Mouse (Mus musculus) heart, embryonic 14.5 days (tissue): ENCODE data around the gene Emid1. TPM values are rescaled to one million over a fixed set of nuclear protein-coding genes. Genes with fewer than 3 reads are reported as not detected.

Experiments
- ATAC-seq: fragments of 200-750 bp; cut with Nextera tagmentation; 2 replicates; pipeline ENCODE4 v1.8.0; 2017; ENCODE audit warnings: low read depth, moderate TSS enrichment; ENCODE audit not compliant: insufficient number of reproducible peaks, insufficient read depth, low FRiP score
- H3K27ac ChIP-seq, 2 experiments: fragments of 200-500 bp in 1 of 2; fragments of 300-500 bp in 1 of 2; sonication (generic) in 1 of 2; replicated peaks in 1 of 2; 2 replicates each; pipeline ENCODE4 v1.5.1; 2012 to 2014; ENCODE audit warnings: low read depth in 2 of 2, low read length in 2 of 2, control low read depth in 1 of 2, mild to moderate bottlenecking in 1 of 2, mixed read lengths in 1 of 2; ENCODE audit not compliant: control insufficient read depth in 1 of 2, insufficient read depth in 1 of 2
- H3K27me3 ChIP-seq: fragments of 300-500 bp; sonication (generic); 2 replicates; pipeline ENCODE4 v1.6.1; 2014; ENCODE audit warnings: mild to moderate bottlenecking, low read length, control low read depth; ENCODE audit not compliant: control insufficient read depth, insufficient read depth
- H3K36me3 ChIP-seq: fragments of 300-500 bp; sonication (generic); 2 replicates; pipeline ENCODE4 v1.6.1; 2014; ENCODE audit warnings: mild to moderate bottlenecking, control low read depth, low read length, mixed read lengths; ENCODE audit not compliant: control insufficient read depth, insufficient read depth
- H3K4me1 ChIP-seq, 2 experiments: fragments of 200-500 bp in 1 of 2; fragments of 300-500 bp in 1 of 2; sonication (generic) in 1 of 2; 2 replicates each; pipeline ENCODE4 v1.6.1; 2012 to 2014; ENCODE audit warnings: low read length in 2 of 2, control low read depth in 1 of 2, mixed read lengths in 1 of 2; ENCODE audit not compliant: control insufficient read depth in 2 of 2, insufficient read depth in 2 of 2
- H3K4me2 ChIP-seq: fragments of 300-500 bp; sonication (generic); 2 replicates; pipeline ENCODE4 v1.6.1; 2014; ENCODE audit warnings: mild to moderate bottlenecking, low read length
- H3K4me3 ChIP-seq, 2 experiments: fragments of 200-500 bp in 1 of 2; fragments of 300-500 bp in 1 of 2; sonication (generic) in 1 of 2; 2 replicates each; pipeline ENCODE4 v1.5.1; 2012 to 2014; ENCODE audit warnings: low read length in 2 of 2, mild to moderate bottlenecking in 2 of 2, control low read depth in 1 of 2, low read depth in 1 of 2, moderate library complexity in 1 of 2; ENCODE audit not compliant: control insufficient read depth in 1 of 2, insufficient read depth in 1 of 2
- H3K9ac ChIP-seq: fragments of 300-500 bp; sonication (generic); 2 replicates; pipeline ENCODE4 v1.6.1; 2014; ENCODE audit warnings: mild to moderate bottlenecking, low read length
- H3K9me3 ChIP-seq: fragments of 300-500 bp; sonication (generic); 2 replicates; pipeline ENCODE4 v1.6.1; 2016; ENCODE audit warnings: low read length, control low read depth; ENCODE audit not compliant: control insufficient read depth
- WGBS: fragments of 180-500 bp; shearing (Covaris S2); extraction: QIAGEN DNeasy Blood & Tissue Kit; methylation state at CpG from one replicate; pipeline ENCODE4 v1.1.7; 2014; 5-methylcytosine and 5-hydroxymethylcytosine counted together
- polyA plus RNA-seq: library from polyadenylated mRNA; unstranded; fragments of >200 nt; fragmentation: Nextera tagmentation; extraction: Ambion mirVana; gene quantifications from 2 replicates; pipeline ENCODE4 v1.2.1, GENCODE M21; 2014

Emid1 gene
- polyA plus RNA-seq, 1 experiment from 2014 or later = 6.8 TPM

- WGBS = 42% methylated on average over 9 of the region's 9 CpGs
- ATAC-seq = 0 out of 2 replicates have a peak, but pooled peaks have one; percentile 22
- H3K9me3 ChIP-seq = no peaks in the 10 kb centered on the region
These were observed 37.3 kb upstream of the Emid1 start for GRCm38 (mm10) chr11:5189239-5189933.

DNA sequence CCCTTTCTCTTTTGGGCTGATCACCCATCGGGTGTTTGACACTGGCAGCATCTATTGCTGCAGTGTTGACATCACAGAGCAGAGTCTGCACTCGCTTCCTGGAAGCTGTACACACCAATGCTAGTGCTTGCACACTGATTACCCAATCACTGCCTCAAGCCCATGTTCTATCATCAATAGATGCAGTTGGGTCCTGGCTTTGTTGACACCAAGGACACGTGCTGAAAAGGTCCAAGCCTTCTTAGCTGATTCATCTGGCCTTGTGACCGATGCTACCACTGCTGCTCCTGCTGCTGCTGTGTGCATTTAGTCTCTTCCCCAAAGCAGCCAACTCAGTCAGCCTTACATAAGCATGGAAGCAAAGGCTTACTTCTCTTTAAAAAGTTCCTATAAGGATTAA, 36.1 kb upstream of the Emid1 start:
- Histone ChIP-seq H3K9me3 (no peaks in the 10 kb centered on the region), H3K27me3 (no peaks in the 10 kb centered on the region), H3K36me3 (no peaks in the 10 kb centered on the region), H3K4me1 (peaks cover 33% of the 10 kb centered on the region in 2 experiments), H3K27ac (no peak overlapping the region), H3K4me3 (no peak overlapping the region), H3K9ac (no peak overlapping the region), H3K4me2 (no peak overlapping the region)
- WGBS = 79% methylated on average over 4 of the region's 4 CpGs
- no peak for ATAC-seq

More at GRCm38 (mm10) chr11:5189239-5189933, 37.3 kb upstream of the Emid1 start:
- Histone ChIP-seq H3K27me3 (no peaks in the 10 kb centered on the region), H3K9ac (no peak overlapping the region), H3K36me3 (peaks cover 2% of the 10 kb centered on the region), H3K4me2 (no peak overlapping the region), H3K27ac (peak overlapping the region in 1 of 2 experiments; percentile 37; a peak in 2 of 4 replicates), H3K4me3 (no peak overlapping the region), H3K4me1 (peaks cover 37 to 41% of the 10 kb centered on the region in 2 experiments)

DNA sequence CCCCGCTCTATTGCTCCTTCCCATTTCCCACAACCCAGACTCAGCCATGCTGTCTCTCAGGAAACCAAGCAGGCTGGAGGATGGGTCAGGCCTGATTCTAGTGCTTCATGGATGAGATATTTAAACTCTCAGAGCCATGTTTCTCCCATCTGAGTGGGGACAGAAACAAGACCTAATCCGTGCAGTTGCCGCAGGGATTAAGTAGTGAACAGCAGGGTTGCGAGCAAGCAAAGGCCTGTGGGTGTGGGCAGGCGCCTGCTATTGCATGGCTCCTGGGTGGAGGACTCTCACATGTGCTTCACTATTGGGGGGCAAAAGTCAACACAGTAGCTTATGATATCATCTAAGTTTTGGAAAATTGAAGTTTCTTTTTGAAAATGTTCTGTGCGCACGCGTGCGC, 32.8 kb upstream of the Emid1 start:
- H3K4me1 ChIP-seq = peaks cover 15% of the 10 kb centered on the region in 2 experiments
- WGBS = 87% methylated on average over 9 of the region's 9 CpGs
- no peak overlapping the region for H3K9ac ChIP-seq
- H3K4me3 ChIP-seq = no peak overlapping the region
- H3K27ac ChIP-seq = no peak overlapping the region
- H3K27me3 ChIP-seq = no peaks in the 10 kb centered on the region
- H3K9me3 ChIP-seq = no peaks in the 10 kb centered on the region
- no peaks in the 10 kb centered on the region for H3K36me3 ChIP-seq
- ATAC-seq = no peak
- no peak overlapping the region for H3K4me2 ChIP-seq

DNA sequence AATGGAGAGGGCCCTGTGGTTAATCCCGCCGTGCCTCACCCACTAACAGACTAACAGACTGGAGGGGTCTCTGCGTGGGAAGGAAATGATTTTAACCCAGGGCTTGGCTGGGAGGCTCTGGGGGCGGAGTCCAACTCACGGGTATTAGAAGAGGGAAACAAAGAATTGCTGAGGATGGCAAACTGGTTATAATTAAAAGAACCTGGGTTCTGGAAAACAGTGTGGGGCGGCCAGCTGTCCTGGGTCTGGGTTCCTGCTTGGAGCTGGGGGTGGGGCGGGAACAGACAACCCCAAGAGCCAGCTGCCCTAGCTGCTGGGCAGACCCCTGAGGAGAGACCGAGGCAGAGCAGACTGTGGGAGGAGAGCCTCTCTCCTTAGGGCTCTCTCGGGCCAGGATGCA, 32.2 kb upstream of the Emid1 start:
- Histone ChIP-seq H3K36me3 (no peaks in the 10 kb centered on the region), H3K9ac (no peak overlapping the region), H3K27ac (no peak overlapping the region), H3K27me3 (no peaks in the 10 kb centered on the region), H3K4me1 (peaks cover 9 to 12% of the 10 kb centered on the region in 2 experiments), H3K4me3 (no peak overlapping the region), H3K4me2 (no peak overlapping the region), H3K9me3 (no peaks in the 10 kb centered on the region)
- WGBS = 51% methylated on average over 7 of the region's 9 CpGs
- no peak for ATAC-seq

DNA sequence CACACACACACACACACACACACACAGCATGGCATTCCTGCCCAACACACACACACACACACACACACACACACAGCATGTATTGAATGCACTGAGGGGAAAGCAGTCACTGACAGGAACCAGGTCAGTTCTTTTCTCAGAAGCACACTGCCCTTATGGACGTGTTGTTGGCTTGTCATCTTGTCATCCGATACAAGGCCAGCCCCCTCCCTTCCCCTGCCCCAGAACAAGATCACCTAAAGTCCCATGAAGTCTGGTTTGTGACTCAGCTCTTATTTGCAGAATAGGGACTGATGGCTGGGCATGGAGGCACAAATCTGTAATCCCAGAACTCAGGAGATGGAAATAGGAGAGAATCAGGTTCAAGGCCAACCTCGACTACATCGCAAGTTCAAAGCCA, 30.8 kb upstream of the Emid1 start:
- ATAC-seq = no peak

DNA sequence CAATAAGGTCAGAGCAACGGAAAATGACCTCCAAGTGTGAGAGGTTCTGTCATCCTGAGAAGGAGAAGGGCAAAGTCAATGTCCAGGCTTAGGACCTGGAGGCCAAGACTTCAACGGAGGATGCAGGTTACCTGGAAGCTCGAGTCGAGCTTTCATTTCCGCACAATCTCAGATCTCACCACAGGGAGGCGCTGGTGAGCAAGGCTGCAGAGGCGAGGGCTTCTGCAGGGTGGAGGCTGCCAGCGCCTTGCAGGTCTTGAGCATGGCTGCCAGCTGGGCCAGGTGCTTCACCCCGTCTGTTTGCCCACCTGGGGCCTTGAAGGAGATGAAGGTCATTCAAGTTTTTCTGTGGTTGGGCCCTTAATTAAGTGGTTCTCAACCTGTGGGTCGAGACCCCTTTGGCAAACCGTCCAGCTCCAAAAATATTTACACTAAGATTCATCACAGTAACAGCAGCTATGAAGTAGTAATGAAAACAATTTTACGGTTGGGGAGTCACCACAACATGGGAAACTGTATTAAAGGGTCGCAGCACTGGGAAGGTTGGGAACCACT, 29.9 kb upstream of the Emid1 start:
- H3K9ac ChIP-seq = no peak overlapping the region
- 20% methylated on average over 13 of the region's 13 CpGs for WGBS
- no peak overlapping the region for H3K4me2 ChIP-seq
- no peak overlapping the region for H3K27ac ChIP-seq
- peaks cover 6 to 7% of the 10 kb centered on the region in 2 experiments; a peak in 3 of 4 replicates for H3K4me1 ChIP-seq
- no peak for ATAC-seq
- no peaks in the 10 kb centered on the region for H3K9me3 ChIP-seq
- no peaks in the 10 kb centered on the region for H3K36me3 ChIP-seq
- no peak overlapping the region for H3K4me3 ChIP-seq
- H3K27me3 ChIP-seq = no peaks in the 10 kb centered on the region

More for the DNA sequence above, 30.8 kb upstream of the Emid1 start:
- Histone ChIP-seq H3K9ac (no peak overlapping the region), H3K4me2 (no peak overlapping the region), H3K27ac (no peak overlapping the region), H3K4me1 (peaks cover 5 to 6% of the 10 kb centered on the region in 2 experiments; a peak in 3 of 4 replicates), H3K4me3 (no peak overlapping the region), H3K9me3 (no peaks in the 10 kb centered on the region), H3K27me3 (no peaks in the 10 kb centered on the region), H3K36me3 (no peaks in the 10 kb centered on the region)
- WGBS = 58% methylated on average over 4 of the region's 4 CpGs

GRCm38 (mm10) chr11:5179391-5179790, 27.3 kb upstream of the Emid1 start:
- H3K27me3 ChIP-seq = no peaks in the 10 kb centered on the region
- H3K4me1 ChIP-seq = peaks cover 6 to 7% of the 10 kb centered on the region in 2 experiments; a peak in 3 of 4 replicates
- H3K9ac ChIP-seq = no peak overlapping the region
- no peak overlapping the region for H3K4me2 ChIP-seq
- H3K36me3 ChIP-seq = no peaks in the 10 kb centered on the region
- H3K9me3 ChIP-seq = no peaks in the 10 kb centered on the region
- WGBS = 38% methylated on average over 8 of the region's 8 CpGs
- ATAC-seq = no peak
- H3K27ac ChIP-seq = no peak overlapping the region
- H3K4me3 ChIP-seq = no peak overlapping the region
